Mouse (Mus musculus) forebrain, embryonic 12.5 days (tissue): ENCODE measurements at regions not wholly inside any gene's neighbourhood (a gene's known extent, or its start where the extent isn't known, plus 50 kb on each side); places are given as distances from the start of the nearest gene placed in this dataset.

Experiments
- ATAC-seq: fragments of 200-750 bp; cut with Nextera tagmentation; 2 replicates; pipeline ENCODE4 v1.8.0; 2017; ENCODE audit warnings: moderate TSS enrichment; ENCODE audit not compliant: low FRiP score
- H3K27ac ChIP-seq: fragments of 300-500 bp; sonication (generic); 2 replicates; pipeline ENCODE4 v1.5.1; 2016; ENCODE audit warnings: mild to moderate bottlenecking
- H3K27me3 ChIP-seq: fragments of 300-500 bp; sonication (generic); 2 replicates; pipeline ENCODE4 v1.6.1; 2016; ENCODE audit warnings: mild to moderate bottlenecking
- H3K36me3 ChIP-seq: fragments of 300-500 bp; sonication (generic); replicated peaks from 2 replicates; pipeline ENCODE4 v1.6.1; 2016; ENCODE audit warnings: mild to moderate bottlenecking
- H3K4me1 ChIP-seq: fragments of 300-500 bp; sonication (generic); 2 replicates; pipeline ENCODE4 v1.6.1; 2016
- H3K4me2 ChIP-seq: fragments of 300-500 bp; sonication (generic); 2 replicates; pipeline ENCODE4 v1.6.1; 2016; ENCODE audit warnings: mild to moderate bottlenecking, moderate library complexity
- H3K4me3 ChIP-seq: fragments of 300-500 bp; sonication (generic); replicated peaks from 2 replicates; pipeline ENCODE4 v1.5.1; 2016; ENCODE audit warnings: mild to moderate bottlenecking
- H3K9ac ChIP-seq: fragments of 300-500 bp; sonication (generic); 2 replicates; pipeline ENCODE4 v1.6.1; 2016; ENCODE audit warnings: mild to moderate bottlenecking
- H3K9me3 ChIP-seq: fragments of 300-500 bp; sonication (generic); 2 replicates; pipeline ENCODE4 v1.6.1; 2016
- WGBS: fragments of 180-500 bp; shearing (Covaris S2); methylation state at CpG from one replicate; pipeline ENCODE4 v1.1.7; 2016; 5-methylcytosine and 5-hydroxymethylcytosine counted together

GRCm38 (mm10) chr11:90775752-90776151, 87.6 kb upstream of the Tom1l1 start:
- Histone ChIP-seq H3K4me3 (no peak overlapping the region), H3K4me2 (no peak overlapping the region), H3K4me1 (no peaks in the 10 kb centered on the region), H3K36me3 (no peaks in the 10 kb centered on the region), H3K27ac (no peak overlapping the region), H3K9ac (no peak overlapping the region), H3K9me3 (no peaks in the 10 kb centered on the region), H3K27me3 (no peaks in the 10 kb centered on the region)
- 24% methylated on average over 1 of the region's 1 CpGs for WGBS
- ATAC-seq, result no peak

GRCm38 (mm10) chr11:90755981-90756380, 67.8 kb upstream of the Tom1l1 start:
- Histone ChIP-seq H3K4me3 (no peak overlapping the region), H3K27me3 (no peaks in the 10 kb centered on the region), H3K27ac (no peak overlapping the region), H3K4me2 (no peak overlapping the region), H3K9ac (no peak overlapping the region), H3K36me3 (no peaks in the 10 kb centered on the region), H3K4me1 (no peaks in the 10 kb centered on the region), H3K9me3 (no peaks in the 10 kb centered on the region)
- no peak for ATAC-seq
- 90% methylated on average over 2 of the region's 2 CpGs for WGBS

- no peak overlapping the region for H3K9ac ChIP-seq
- 72% methylated on average over 3 of the region's 3 CpGs for WGBS
Observed at GRCm38 (mm10) chr11:90748448-90748847, 60.3 kb upstream of the Tom1l1 start.

GRCm38 (mm10) chr11:90741952-90742617, 53.9 kb upstream of the Tom1l1 start:
- WGBS, result 66% methylated on average over 10 of the region's 10 CpGs
- Histone ChIP-seq H3K9me3 (no peaks in the 10 kb centered on the region), H3K36me3 (no peaks in the 10 kb centered on the region), H3K4me3 (no peak overlapping the region), H3K4me2 (no peak overlapping the region), H3K27ac (no peak overlapping the region), H3K4me1 (peaks cover 5% of the 10 kb centered on the region), H3K27me3 (no peaks in the 10 kb centered on the region), H3K9ac (no peak overlapping the region)
- no peak for ATAC-seq

More at GRCm38 (mm10) chr11:90748448-90748847, 60.3 kb upstream of the Tom1l1 start:
- Histone ChIP-seq H3K4me3 (no peak overlapping the region), H3K27me3 (no peaks in the 10 kb centered on the region), H3K4me2 (no peak overlapping the region), H3K4me1 (no peaks in the 10 kb centered on the region), H3K36me3 (no peaks in the 10 kb centered on the region), H3K9me3 (no peaks in the 10 kb centered on the region), H3K27ac (no peak overlapping the region)
- no peak for ATAC-seq

GRCm38 (mm10) chr11:90739501-90739900, 51.3 kb upstream of the Tom1l1 start:
- Histone ChIP-seq H3K36me3 (no peaks in the 10 kb centered on the region), H3K4me2 (no peak overlapping the region), H3K27ac (no peak overlapping the region), H3K27me3 (no peaks in the 10 kb centered on the region), H3K4me3 (no peak overlapping the region), H3K9me3 (no peaks in the 10 kb centered on the region), H3K4me1 (peaks cover 5% of the 10 kb centered on the region), H3K9ac (no peak overlapping the region)
- no peak for ATAC-seq
- WGBS, result 73% methylated on average over 3 of the region's 3 CpGs

- H3K9me3 ChIP-seq, result no peaks in the 10 kb centered on the region
- H3K27ac ChIP-seq, result no peak overlapping the region
- no peaks in the 10 kb centered on the region for H3K36me3 ChIP-seq
- 66% methylated on average over 2 of the region's 2 CpGs for WGBS
- no peak overlapping the region for H3K4me3 ChIP-seq
- H3K9ac ChIP-seq, result no peak overlapping the region
- no peak for ATAC-seq
- H3K4me2 ChIP-seq, result no peak overlapping the region
- H3K27me3 ChIP-seq, result no peaks in the 10 kb centered on the region
- peaks cover 5% of the 10 kb centered on the region for H3K4me1 ChIP-seq
Observed at GRCm38 (mm10) chr11:90738741-90739140, 50.6 kb upstream of the Tom1l1 start.
